Mouse (Mus musculus): Measurements from ENCODE around the gene Kbtbd7. TPM values are rescaled to one million over a fixed set of nuclear protein-coding genes. Genes with fewer than 3 reads are reported as not detected.
"Not testable (repeated sequence)": the region's sequence is repeated elsewhere in the genome, so short reads cannot be mapped to it uniquely, and the experiment has no call there.

Gene Kbtbd7
- polyA plus RNA-seq, 1 experiment from 2014 or later = 8.2 TPM

DNA sequence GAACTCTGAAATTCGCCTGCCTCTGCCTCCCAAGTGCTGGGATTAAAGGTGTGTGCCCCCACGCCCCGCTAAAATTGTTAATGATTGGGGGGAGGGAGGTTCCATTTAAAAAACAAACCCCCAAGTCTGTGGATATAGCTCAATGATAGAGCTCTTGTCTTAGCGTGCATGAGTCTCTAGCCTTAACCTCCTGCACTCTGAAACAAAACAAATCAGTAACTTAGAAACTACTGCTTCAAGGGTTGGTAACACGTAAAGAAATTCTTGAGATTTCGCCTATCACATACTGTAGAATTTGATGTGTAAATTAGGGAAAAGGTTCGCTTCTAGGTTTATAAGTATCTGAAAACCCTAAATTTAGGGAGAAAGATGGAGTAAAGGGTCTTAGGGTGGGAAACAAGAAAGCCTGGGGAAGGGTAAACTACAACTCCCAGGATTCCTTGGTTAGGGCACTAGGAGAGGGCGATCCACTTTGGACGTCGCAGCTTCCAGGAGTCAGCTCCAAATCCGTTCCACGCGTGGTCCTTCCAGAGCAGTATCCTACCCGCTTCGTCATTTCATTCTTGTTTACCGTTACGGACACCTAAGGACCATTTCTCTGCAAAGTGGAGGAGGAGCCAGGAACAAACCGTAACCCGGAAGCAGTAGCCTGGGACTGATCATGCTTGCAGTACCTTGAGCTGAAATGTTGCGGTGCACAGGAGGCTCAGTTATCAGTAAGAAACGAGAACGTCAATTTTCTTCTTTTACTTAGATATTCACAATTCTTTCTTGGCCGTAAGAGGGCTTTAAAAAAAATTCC is 28.8 kb upstream of the Kbtbd7 start, which contains the start of gene Mtrf1:
Gene Mtrf1 (plus strand): TSS at position 452 of the 802 bp plus-strand sequence.
- Histone ChIP-seq H3K4me2 (ENCODE audit: low read depth, low read length) (peak within 1 kb of the TSS; percentile 87), H3K4me3 (ENCODE audit: low read length) (peak within 1 kb of the TSS; percentile 68), H3K9ac (ENCODE audit: low read length) (peak within 1 kb of the TSS; percentile 71), H3K27ac (ENCODE audit: low read length) (peak within 1 kb of the TSS; percentile 80), H3K9me3 (replicated peaks; ENCODE audit: control insufficient read depth, low read length) (no peaks in the 10 kb centered on the region), H3K4me1 (ENCODE audit: control insufficient read depth, insufficient read depth, low read length) (peaks cover 5% of the 10 kb centered on the region), H3K36me3 (ENCODE audit: control insufficient read depth, insufficient read depth) (peaks cover 10% of the 10 kb centered on the region), H3K27me3 (ENCODE audit: control insufficient read depth, insufficient read depth, low read length) (no peaks in the 10 kb centered on the region)
- 18% methylated on average over 23 of the region's 23 CpGs for WGBS
- ATAC-seq (replicated peaks; ENCODE audit: extremely low read depth, insufficient read depth, low FRiP score) = peak; percentile 76

DNA sequence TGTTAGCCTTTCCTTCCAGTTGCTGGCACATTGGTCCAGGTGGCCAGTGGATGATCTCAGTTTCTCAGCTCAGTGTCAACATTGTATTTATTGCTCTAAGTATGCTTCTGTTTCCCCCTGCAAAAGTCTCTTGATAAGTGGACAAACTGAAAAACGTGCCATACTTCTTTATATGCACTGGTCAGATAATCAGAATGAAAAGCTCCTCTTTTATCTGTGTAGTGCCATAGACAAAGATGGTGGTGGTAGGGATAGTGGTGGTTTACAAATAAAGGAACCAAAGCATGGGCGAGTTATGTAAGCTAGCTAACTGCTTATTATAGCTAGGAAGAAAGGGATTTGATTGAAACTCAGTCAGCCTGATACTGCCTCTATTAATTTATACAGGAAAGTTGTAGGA is 18.7 kb upstream of the Kbtbd7 start:
- 70% methylated on average over 2 of the region's 2 CpGs for WGBS
- Histone ChIP-seq H3K4me3 (ENCODE audit: low read length) (no peak overlapping the region), H3K4me2 (ENCODE audit: low read depth, low read length) (no peak overlapping the region), H3K4me1 (ENCODE audit: control insufficient read depth, insufficient read depth, low read length) (no peaks in the 10 kb centered on the region), H3K27me3 (ENCODE audit: control insufficient read depth, insufficient read depth, low read length) (no peaks in the 10 kb centered on the region), H3K27ac (ENCODE audit: low read length) (no peak overlapping the region), H3K9ac (ENCODE audit: low read length) (no peak overlapping the region), H3K36me3 (ENCODE audit: control insufficient read depth, insufficient read depth) (peaks cover 10% of the 10 kb centered on the region; the same call in 1 of the 2 replicates), H3K9me3 (replicated peaks; ENCODE audit: control insufficient read depth, low read length) (no peaks in the 10 kb centered on the region)
- no peak for ATAC-seq (replicated peaks; ENCODE audit: extremely low read depth, insufficient read depth, low FRiP score)

DNA sequence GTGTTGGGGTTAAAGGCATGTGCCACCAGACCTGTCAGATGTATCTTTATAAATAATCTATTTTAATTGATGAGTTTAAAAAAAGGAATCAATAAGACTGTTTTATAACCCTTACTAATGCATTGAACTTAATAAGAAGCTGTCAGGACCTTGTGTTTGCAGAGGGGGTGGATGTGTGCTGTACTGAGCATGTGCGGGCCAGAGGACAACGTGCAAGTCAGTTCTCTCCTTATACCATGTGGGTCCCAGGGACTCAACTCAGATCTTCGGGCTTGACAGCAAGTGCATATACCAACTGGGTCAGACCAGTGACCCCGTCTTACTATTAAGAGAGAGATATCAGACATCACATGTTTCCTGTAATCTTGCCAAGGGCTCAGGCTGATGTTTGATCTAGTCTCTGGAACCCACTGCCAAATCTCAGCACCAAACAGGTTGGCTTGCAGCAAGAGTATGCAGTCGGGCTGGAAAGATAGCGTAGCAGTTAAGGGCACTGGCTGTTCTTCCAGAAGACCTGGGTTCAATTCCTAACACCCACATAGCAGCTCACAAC is 17.0 kb upstream of the Kbtbd7 start:
- no peak overlapping the region for H3K4me2 ChIP-seq (ENCODE audit: low read depth, low read length)
- no peaks in the 10 kb centered on the region for H3K27me3 ChIP-seq (ENCODE audit: control insufficient read depth, insufficient read depth, low read length)
- WGBS = 71% methylated on average over 6 of the region's 6 CpGs
- H3K4me1 ChIP-seq (ENCODE audit: control insufficient read depth, insufficient read depth, low read length) = no peaks in the 10 kb centered on the region
- H3K27ac ChIP-seq (ENCODE audit: low read length) = no peak overlapping the region
- H3K9me3 ChIP-seq (replicated peaks; ENCODE audit: control insufficient read depth, low read length) = no peaks in the 10 kb centered on the region
- peaks cover 13% of the 10 kb centered on the region; the same call in 1 of the 2 replicates for H3K36me3 ChIP-seq (ENCODE audit: control insufficient read depth, insufficient read depth)
- ATAC-seq (replicated peaks; ENCODE audit: extremely low read depth, insufficient read depth, low FRiP score) = no peak
- no peak overlapping the region for H3K9ac ChIP-seq (ENCODE audit: low read length)
- H3K4me3 ChIP-seq (ENCODE audit: low read length) = no peak overlapping the region

DNA sequence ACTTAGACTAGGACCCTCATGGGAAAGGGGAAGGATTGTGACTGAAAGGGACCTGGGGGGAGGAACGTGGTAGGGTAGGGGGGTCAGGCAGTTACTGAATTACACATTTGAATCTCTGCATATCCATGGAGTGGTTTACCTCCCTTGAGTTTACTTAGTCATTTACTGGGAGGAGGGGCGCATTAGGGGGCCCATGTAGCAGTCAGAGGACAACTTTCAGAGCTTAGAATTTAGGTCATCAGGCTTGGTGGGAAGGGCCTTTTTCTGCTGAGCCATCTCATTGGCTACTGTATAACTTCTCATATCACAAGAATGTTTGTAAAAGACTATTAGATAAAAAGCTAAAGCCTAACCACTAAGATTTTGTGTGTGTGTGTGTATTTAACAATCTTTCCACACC is 15.6 kb upstream of the Kbtbd7 start:
- H3K36me3 ChIP-seq (ENCODE audit: control insufficient read depth, insufficient read depth) = peaks cover 13% of the 10 kb centered on the region; the same call in 1 of the 2 replicates
- 75% methylated on average over 2 of the region's 2 CpGs for WGBS
- no peak for ATAC-seq (replicated peaks; ENCODE audit: extremely low read depth, insufficient read depth, low FRiP score)

DNA sequence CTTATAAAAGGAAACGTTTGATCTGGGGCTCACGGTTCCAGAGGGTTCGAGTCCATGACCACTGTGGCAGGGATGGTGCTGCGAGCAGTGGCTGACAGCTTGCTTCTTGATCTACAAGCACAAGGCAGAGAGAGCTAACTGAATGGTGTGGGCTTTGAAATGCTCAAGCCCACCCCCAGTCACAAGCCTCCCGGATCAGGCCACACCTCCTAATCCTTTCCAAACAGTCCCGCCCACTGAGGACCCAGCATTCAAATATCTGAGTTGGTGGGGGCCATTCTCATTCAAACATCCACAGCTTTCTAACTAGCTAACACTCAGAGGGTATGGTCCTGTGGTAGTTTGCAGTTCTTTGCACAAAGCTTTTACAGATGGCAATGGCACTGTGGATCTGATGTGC is 13.2 kb upstream of the Kbtbd7 start:
- no peak for ATAC-seq (replicated peaks; ENCODE audit: extremely low read depth, insufficient read depth, low FRiP score)
- Histone ChIP-seq H3K36me3 (ENCODE audit: control insufficient read depth, insufficient read depth) (peaks cover 15% of the 10 kb centered on the region; the same call in 1 of the 2 replicates), H3K9me3 (replicated peaks; ENCODE audit: control insufficient read depth, low read length) (no peaks in the 10 kb centered on the region), H3K9ac (ENCODE audit: low read length) (no peak overlapping the region), H3K4me2 (ENCODE audit: low read depth, low read length) (no peak overlapping the region), H3K4me1 (ENCODE audit: control insufficient read depth, insufficient read depth, low read length) (no peaks in the 10 kb centered on the region), H3K27me3 (ENCODE audit: control insufficient read depth, insufficient read depth, low read length) (no peaks in the 10 kb centered on the region), H3K27ac (ENCODE audit: low read length) (no peak overlapping the region), H3K4me3 (ENCODE audit: low read length) (no peak overlapping the region)
- WGBS = 86% methylated on average over 6 of the region's 6 CpGs

More for the DNA sequence above, 15.6 kb upstream of the Kbtbd7 start:
- Histone ChIP-seq H3K4me3 (ENCODE audit: low read length) (no peak overlapping the region), H3K4me2 (ENCODE audit: low read depth, low read length) (no peak overlapping the region), H3K27ac (ENCODE audit: low read length) (no peak overlapping the region), H3K9me3 (replicated peaks; ENCODE audit: control insufficient read depth, low read length) (no peaks in the 10 kb centered on the region), H3K9ac (ENCODE audit: low read length) (no peak overlapping the region), H3K27me3 (ENCODE audit: control insufficient read depth, insufficient read depth, low read length) (no peaks in the 10 kb centered on the region), H3K4me1 (ENCODE audit: control insufficient read depth, insufficient read depth, low read length) (no peaks in the 10 kb centered on the region)

DNA sequence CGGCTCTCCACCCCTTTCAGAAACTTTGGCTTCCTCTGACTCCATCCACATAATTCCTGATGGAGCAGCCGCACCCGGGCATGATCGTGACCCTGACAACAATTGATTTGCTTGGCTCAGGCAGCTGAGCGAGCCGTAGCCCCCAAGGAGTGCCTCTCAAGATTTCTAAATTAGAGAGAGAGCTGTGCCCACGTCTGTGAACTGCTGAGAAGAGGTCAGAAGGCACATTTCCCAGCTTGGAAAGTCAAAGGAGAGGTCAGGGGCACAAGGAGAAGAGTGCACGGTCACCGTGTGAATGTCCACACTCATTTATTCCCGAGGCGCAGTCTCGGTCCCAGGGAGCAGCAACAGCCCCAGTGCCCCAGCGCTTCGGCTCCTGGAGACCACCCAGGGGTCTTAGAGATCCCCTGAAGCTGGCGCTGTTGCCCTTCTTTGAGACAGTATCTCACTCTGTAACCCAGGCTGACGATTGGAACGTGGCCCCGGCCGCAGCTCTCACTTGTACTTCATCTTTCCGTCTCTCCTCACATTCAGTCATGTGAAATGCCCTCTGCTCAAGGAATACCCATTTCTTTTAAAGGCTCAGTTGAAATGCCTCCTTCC is 6.1 kb upstream of the Kbtbd7 start:
- 68% methylated on average over 20 of the region's 20 CpGs for WGBS
- Histone ChIP-seq H3K36me3 (ENCODE audit: control insufficient read depth, insufficient read depth) (peaks cover 10% of the 10 kb centered on the region; the same call in 1 of the 2 replicates), H3K4me1 (ENCODE audit: control insufficient read depth, insufficient read depth, low read length) (no peaks in the 10 kb centered on the region), H3K27me3 (ENCODE audit: control insufficient read depth, insufficient read depth, low read length) (no peaks in the 10 kb centered on the region), H3K9me3 (replicated peaks; ENCODE audit: control insufficient read depth, low read length) (no peaks in the 10 kb centered on the region), H3K4me2 (ENCODE audit: low read depth, low read length) (no peak overlapping the region), H3K27ac (ENCODE audit: low read length) (no peak overlapping the region), H3K9ac (ENCODE audit: low read length) (no peak overlapping the region), H3K4me3 (ENCODE audit: low read length) (no peak overlapping the region)
- no peak for ATAC-seq (replicated peaks; ENCODE audit: extremely low read depth, insufficient read depth, low FRiP score)

DNA sequence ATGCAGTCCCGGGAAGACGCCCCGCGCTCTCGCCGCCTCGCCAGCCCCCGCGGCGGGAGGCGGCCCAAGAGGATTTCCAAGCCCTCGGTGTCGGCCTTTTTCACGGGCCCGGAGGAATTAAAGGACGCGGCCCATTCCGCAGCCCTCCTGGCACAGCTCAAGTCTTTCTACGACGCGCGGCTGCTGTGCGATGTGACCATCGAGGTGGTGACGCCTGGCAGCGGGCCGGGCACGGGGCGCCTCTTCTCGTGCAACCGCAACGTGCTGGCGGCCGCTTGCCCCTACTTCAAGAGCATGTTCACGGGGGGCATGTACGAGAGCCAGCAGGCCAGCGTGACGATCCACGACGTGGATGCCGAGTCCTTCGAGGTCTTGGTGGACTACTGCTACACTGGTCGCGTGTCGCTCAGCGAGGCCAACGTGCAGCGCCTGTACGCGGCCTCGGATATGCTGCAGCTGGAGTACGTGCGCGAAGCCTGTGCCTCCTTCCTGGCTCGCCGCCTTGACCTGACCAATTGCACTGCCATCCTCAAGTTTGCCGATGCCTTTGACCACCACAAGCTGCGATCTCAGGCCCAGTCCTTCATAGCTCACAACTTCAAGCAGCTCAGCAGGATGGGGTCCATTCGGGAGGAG is 537 bp downstream of the Kbtbd7 start:
- Histone ChIP-seq H3K4me2 (ENCODE audit: low read depth, low read length) (peak overlapping the region; percentile 61), H3K4me3 (ENCODE audit: low read length) (peak overlapping the region; percentile 58), H3K9ac (ENCODE audit: low read length) (peak overlapping the region; percentile 73), H3K27ac (ENCODE audit: low read length) (peak overlapping the region; percentile 90)
- not testable (repeated sequence) for H3K36me3 ChIP-seq (ENCODE audit: control insufficient read depth, insufficient read depth); H3K27me3 ChIP-seq (ENCODE audit: control insufficient read depth, insufficient read depth, low read length); H3K4me1 ChIP-seq (ENCODE audit: control insufficient read depth, insufficient read depth, low read length); H3K9me3 ChIP-seq (replicated peaks; ENCODE audit: control insufficient read depth, low read length)
- 47% methylated on average over 7 of the region's 59 CpGs for WGBS
- peak; percentile 46; the same call in 1 of the 2 replicates for ATAC-seq (replicated peaks; ENCODE audit: extremely low read depth, insufficient read depth, low FRiP score)

DNA sequence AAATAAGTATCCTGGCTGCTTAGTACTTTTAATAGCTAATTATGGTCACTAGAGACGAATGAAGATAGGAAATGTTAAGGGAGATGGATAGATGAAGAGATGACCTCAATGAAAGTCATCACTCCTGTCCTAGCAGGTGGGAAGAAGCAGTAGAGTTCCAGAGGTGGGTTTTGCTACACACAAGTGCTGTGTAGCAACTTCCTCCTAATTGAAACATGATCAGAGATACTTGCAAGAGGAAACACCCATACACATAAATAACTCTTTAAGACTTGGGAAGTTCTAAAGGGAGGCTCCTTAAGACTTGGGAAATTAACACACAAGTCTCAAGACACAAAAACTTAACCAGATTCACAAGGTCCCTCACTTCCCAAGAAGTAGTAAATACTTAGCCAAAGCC is 7.8 kb downstream of the Kbtbd7 start:
- Histone ChIP-seq H3K4me2 (ENCODE audit: low read depth, low read length) (no peak overlapping the region), H3K4me1 (ENCODE audit: control insufficient read depth, insufficient read depth, low read length) (no peaks in the 10 kb centered on the region), H3K27me3 (ENCODE audit: control insufficient read depth, insufficient read depth, low read length) (no peaks in the 10 kb centered on the region), H3K27ac (ENCODE audit: low read length) (no peak overlapping the region), H3K4me3 (ENCODE audit: low read length) (no peak overlapping the region), H3K9ac (ENCODE audit: low read length) (no peak overlapping the region), H3K36me3 (ENCODE audit: control insufficient read depth, insufficient read depth) (peaks cover 2% of the 10 kb centered on the region; the same call in 1 of the 2 replicates), H3K9me3 (replicated peaks; ENCODE audit: control insufficient read depth, low read length) (no peaks in the 10 kb centered on the region)
- ATAC-seq (replicated peaks; ENCODE audit: extremely low read depth, insufficient read depth, low FRiP score) = no peak
- WGBS = 77% methylated on average over 1 of the region's 1 CpGs
